Mouse (Mus musculus) activated CD4-positive, CD25-positive, alpha-beta regulatory T cell, adult 4 months (primary cell): ENCODE data around the gene Prap1. TPM values are rescaled to one million over a fixed set of nuclear protein-coding genes. Genes with fewer than 3 reads are reported as not detected.

Experiments
- ATAC-seq: one replicate; pipeline ENCODE4 v1.8.0; 2017
- polyA plus RNA-seq, 2 experiments: library from polyadenylated mRNA; unstranded; fragments of 100-300 nt; shearing (Covaris generic); gene quantifications; one replicate each; pipeline ENCODE4 v1.2.1; 2017

Gene Prap1
- polyA plus RNA-seq, 2 experiments from 2014 or later: not detected

- no peak for ATAC-seq
Observed at GRCm38 (mm10) chr7:140135106-140135770, 42.0 kb downstream of the Prap1 start.

GRCm38 (mm10) chr7:140137135-140138020 is 44.2 kb downstream of the Prap1 start, which contains the start of gene Mtg1:
Mtg1 (plus strand) TSS chr7:140137564.
- peak; percentile 91 for ATAC-seq

GRCm38 (mm10) chr7:140138021-140138310 is 44.8 kb downstream of the Prap1 start:
- no peak for ATAC-seq

- ATAC-seq: peak; percentile 49
Observed at GRCm38 (mm10) chr7:140141350-140141749, 48.2 kb downstream of the Prap1 start.

- ATAC-seq: no peak
Observed at GRCm38 (mm10) chr7:140144550-140144949, 51.4 kb downstream of the Prap1 start.

Other genes starting within 250 kb of the Prap1 start
- under 1 TPM; 0.12 to 0.22 TPM for gene Kndc1, start 198.7 kb upstream of the Prap1 start, polyA plus RNA-seq
- gene Utf1, start 149.6 kb upstream of the Prap1 start, polyA plus RNA-seq: 1 to 10 TPM in 1 of 2 experiments, under 1 TPM in 1; 0.90 to 2.2 TPM
- gene 6430531B16Rik, start 114.6 kb upstream of the Prap1 start, polyA plus RNA-seq: 1 to 10 TPM in 1 of 2 experiments, not detected in 1; 1.2 TPM
- gene Adam8, start 100.8 kb upstream of the Prap1 start, polyA plus RNA-seq: 1 to 10 TPM; 9.6 to 9.9 TPM
- 10 to 100 TPM; 26.7 to 26.8 TPM for gene Zfp511, start 57.0 kb upstream of the Prap1 start, polyA plus RNA-seq
- gene Tubgcp2, start 56.7 kb upstream of the Prap1 start, polyA plus RNA-seq: 10 to 100 TPM; 22.2 to 23.0 TPM
- gene Msx3, start 44.3 kb upstream of the Prap1 start, polyA plus RNA-seq: not detected
- gene Caly, start 10.8 kb upstream of the Prap1 start, polyA plus RNA-seq: not detected
- 10 to 100 TPM in 1 of 2 experiments, 1 to 10 TPM in 1; 9.9 to 11.0 TPM for gene Fuom, start 9.0 kb downstream of the Prap1 start, polyA plus RNA-seq
- gene Paox, start 22.4 kb downstream of the Prap1 start, polyA plus RNA-seq: 1 to 10 TPM; 3.8 to 4.7 TPM
- 10 to 100 TPM; 73.1 to 79.4 TPM for gene Echs1, start 23.1 kb downstream of the Prap1 start, polyA plus RNA-seq
- 10 to 100 TPM; 27.7 to 34.1 TPM for gene Mtg1, start 44.2 kb downstream of the Prap1 start, polyA plus RNA-seq
- gene Sprn, start 61.5 kb downstream of the Prap1 start, polyA plus RNA-seq: not detected
- not detected for gene Olfr522, start 71.4 kb downstream of the Prap1 start, polyA plus RNA-seq
- not detected for gene Olfr523, start 79.8 kb downstream of the Prap1 start, polyA plus RNA-seq
- gene Olfr524, start 112.6 kb downstream of the Prap1 start, polyA plus RNA-seq: under 1 TPM in 1 of 2 experiments, not detected in 1; 0.17 TPM
- gene Cd163l1, start 124.9 kb downstream of the Prap1 start, polyA plus RNA-seq: under 1 TPM in 1 of 2 experiments, not detected in 1; 0.15 TPM
- gene 5830411N06Rik, start 153.9 kb downstream of the Prap1 start, polyA plus RNA-seq: 1 to 10 TPM in 1 of 2 experiments, under 1 TPM in 1; 0.82 to 2.5 TPM
- under 1 TPM; 0.09 to 0.28 TPM for gene Olfr525, start 227.5 kb downstream of the Prap1 start, polyA plus RNA-seq
- gene Olfr527, start 240.6 kb downstream of the Prap1 start, polyA plus RNA-seq: under 1 TPM in 1 of 2 experiments, not detected in 1; 0.45 TPM